Mouse (Mus musculus) MN1 (cell line): Measurements from ENCODE around the gene Akap13.

Experiments
- DNase-seq: peaks from one replicate; pipeline ENCODE4 v3.0.0-alpha.2; 2016; ENCODE audit warnings: low spot score

Akap13 gene

DNA sequence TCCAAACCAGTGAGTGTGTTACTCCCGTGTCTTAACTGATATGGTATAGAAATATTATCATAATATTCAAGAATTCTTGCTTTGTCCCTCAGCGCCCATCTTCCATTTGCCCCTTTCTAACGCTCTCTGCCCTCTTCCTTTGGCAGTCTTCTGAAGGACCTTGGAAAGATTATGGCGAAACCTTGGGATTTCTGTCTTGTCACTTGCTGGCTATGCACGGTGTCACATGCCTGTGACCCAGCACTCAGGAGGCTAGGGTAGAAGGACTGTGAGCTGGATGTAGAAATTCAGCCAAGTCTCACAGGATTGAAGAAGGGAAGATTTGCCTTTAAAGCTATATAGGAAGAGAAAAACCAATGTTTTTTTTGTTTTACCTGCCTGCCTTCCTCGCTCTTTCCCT is 212.2 kb downstream of the Akap13 start:
- DNase-seq, result no peak

DNA sequence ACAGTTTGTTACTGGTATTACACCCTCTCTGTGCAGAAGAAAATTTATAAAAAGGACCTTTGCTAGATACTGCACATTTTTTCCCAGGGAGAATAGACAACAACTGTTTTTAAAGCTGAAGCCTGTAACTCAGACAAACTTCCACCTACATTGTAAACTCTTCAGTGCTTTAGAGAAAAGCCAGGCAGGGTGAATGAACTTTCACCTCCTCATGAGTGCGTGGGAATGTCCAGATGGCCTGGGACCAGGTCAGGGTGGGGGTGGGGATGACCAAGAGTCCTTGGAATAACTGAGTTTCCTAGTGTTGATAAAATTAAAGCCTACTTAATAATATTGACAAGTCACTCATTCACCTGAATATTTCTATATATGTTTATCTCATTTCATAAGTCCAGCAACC is 213.1 kb downstream of the Akap13 start:
- no peak for DNase-seq

DNA sequence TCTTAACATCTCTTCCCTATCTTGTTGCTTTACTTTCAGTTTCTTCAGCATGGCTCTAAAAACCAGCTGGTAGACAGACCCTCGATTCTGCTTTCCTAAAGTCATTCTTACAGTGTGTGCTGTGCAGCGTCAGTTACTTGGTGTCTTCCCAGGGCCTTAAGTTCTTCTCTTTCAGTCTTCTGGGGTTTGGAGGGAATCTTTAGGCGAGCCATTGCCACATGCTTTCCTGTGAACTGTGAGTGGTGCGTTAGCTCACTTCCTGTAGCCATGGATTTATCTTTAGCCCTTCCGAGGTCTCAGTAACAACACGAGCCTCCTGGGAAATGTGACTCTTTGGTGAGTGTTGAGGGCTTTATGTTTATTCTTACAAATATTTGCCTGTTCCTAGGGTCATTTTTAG is 214.1 kb downstream of the Akap13 start:
- DNase-seq, result no peak

DNA sequence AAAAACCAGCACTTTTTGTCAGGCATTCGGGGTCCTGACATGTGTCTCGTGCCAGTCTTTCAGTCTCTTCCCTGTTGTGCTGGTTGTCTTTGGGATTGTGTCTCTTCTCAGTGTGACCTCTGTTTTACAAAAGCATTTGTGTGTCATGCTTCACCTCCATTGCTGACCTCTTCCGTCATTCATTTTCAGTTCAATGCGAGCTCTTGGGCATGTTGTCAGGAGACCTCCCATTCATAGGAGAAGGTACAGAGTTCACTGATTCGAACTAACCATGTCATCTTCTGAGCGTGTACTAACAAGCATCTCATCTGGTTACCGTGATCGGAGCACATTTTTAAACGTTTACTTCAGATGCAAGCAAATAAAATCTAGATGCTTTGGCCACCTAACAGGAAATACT is 224.3 kb downstream of the Akap13 start:
- no peak for DNase-seq

DNA sequence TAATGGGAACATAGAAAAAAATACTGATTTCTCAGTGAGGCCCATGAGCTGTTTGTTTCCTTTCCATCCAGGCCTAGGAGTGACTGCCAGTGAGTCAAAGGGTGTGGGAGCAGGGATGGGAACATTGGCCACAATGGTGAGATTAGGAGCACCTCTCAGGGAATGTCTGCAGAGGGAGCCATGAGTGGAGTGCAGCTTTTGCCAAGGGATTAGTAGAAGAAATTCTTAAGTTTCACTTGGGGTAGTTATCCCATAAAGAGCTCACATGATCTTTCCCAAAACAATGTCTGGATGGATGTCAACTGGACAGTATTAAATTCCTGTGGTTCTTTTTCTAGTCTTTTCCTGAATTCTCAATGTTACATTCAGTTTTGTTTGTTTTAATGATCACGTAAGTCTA is 227.6 kb downstream of the Akap13 start:
- DNase-seq, result no peak

DNA sequence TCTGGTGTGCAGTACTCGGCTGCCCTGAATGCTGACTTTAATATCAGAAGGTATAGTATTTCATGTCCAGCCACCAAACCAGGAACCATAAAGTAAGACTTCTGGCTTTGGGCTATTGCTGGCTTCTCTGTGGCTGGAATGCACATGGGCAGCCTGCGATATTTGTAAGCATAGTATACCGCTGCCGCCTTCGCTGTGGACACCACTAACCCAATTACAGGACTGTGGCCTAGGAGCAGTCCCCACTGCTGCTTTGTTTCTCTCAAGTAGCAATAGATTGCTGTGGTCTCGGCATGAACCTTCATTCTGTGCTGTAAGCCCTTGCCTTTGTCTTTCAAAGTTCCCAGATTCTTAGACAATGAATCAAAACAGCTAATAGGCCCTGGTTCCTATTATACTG is 228.1 kb downstream of the Akap13 start:
- DNase-seq, result no peak

DNA sequence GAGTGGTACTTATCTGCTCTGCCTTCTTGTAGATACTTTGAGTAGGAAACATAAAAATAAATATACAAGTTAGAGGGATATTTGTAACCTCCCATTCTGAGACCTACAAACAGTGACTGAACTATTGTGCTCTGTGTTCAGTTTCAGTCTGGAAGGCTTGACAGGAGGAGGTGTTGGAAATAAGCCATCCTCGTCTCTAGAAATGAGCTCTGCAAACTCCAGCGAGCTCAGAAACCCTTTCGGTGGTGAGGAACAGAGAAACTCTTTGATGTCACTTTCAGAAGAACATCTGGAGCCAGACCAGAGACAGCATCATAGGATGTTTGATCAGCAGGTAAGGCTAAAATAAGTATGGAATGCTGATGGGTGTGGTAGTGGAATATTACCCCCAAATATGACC is 229.6 kb downstream of the Akap13 start:
- no peak for DNase-seq

DNA sequence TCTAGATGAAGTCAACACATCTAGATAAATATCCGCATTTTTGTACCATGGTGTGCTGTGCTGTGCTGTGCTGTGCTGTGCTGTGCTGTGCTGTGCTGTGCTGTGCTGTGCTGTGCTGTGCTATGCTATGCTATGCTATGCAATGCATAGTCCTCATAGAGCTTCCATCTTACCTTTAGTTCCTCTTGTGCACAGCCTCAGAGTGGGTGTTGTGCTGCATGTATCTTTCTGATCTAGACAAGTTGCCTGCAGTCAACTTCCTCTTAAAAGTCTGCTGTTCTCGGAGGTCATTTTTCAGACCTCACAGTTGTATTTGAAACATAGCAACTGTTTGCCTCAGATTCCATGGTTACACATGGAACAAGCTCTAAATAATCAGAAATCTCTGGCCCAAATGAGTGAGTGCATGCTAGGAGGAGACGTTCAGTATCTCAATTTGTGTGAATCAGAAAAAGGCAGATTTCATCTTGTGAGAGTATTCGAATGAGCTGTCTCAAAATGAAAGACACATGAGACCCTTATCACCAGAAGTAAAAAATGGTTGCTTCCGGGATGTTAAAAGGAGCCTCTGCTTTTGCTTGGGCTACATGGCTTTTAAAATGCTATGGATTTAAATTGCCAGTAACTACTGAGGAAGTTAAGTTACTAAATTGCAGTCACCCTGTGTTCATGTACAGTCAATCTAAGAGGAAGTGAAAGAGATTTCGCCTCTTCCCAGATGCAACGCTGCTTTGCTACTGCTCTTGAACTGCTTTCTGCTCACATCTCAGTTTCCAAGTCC is 230.9 kb downstream of the Akap13 start:
- DNase-seq, result no peak

DNA sequence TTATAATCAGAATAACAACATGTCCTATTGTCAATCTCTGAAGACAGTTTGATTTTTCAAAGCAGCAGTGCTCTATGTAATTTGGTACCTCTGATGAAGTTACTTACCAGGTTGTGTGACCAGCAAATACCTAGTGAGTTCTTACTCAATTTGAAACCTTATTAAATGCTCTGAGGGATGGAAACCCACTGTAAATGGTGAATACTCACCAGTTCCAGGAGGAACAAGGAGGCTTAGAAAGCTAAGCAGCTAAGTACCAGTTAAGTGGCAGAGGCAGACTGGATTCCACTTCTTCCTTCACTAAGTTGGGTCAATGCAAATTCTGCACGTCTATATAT is 231.5 kb downstream of the Akap13 start:
- no peak for DNase-seq

DNA sequence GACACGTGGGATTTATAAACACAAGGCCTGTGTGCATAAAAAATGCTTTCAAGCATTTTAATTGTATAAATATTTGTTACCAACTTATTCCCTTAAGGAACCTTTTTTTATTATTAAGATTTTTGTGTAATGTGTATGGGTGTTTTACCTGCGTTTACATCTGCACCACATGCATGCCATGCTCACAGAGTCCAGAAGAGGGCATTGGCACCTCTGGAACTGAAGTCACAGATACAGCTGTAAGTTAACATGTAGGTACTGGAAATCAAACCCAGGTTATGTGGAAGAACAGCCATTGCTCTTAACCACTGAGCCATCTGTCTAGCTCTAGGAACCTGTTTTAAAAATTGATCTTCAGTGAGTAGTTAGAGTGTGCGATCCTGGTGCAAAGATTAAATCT is 232.8 kb downstream of the Akap13 start:
- DNase-seq, result no peak

DNA sequence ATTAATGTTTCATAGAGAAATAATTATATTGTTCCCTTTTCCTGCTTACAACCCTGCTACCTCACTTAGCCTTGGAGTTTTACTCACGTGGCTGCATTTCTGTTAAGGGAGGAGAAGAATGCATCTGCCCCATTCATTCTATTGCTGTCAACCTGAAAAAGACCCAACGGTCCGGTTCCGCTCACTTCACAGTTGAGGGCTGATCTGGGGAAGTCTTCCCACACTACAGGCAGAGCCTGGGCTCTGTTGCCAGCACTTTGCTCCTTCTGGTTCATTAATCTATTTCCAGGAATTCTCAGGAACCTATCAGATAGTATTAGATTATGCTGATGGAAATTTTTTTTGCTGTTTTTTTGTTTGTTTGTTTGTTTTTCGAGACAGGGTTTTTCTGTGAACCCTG is 239.4 kb downstream of the Akap13 start:
- DNase-seq, result no peak

DNA sequence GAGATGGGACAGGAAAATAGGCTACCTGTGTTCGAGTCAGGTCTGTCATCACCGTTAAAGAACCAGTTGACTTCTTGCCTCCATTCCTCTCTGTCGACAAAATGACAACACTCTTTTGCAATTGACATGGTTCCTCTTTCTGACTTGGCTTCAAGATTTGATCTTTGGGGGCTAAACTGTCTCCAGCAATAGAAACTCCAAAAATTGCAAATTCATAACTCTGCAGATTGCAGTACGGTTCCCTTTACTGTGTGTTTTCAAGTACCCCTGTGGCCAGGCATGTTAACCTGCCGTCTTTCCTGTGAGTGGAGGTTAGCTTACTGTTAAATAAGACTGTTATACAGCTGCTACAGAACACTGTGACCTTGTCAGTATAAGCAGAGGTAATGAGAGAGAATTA is 244.5 kb downstream of the Akap13 start:
- no peak for DNase-seq

DNA sequence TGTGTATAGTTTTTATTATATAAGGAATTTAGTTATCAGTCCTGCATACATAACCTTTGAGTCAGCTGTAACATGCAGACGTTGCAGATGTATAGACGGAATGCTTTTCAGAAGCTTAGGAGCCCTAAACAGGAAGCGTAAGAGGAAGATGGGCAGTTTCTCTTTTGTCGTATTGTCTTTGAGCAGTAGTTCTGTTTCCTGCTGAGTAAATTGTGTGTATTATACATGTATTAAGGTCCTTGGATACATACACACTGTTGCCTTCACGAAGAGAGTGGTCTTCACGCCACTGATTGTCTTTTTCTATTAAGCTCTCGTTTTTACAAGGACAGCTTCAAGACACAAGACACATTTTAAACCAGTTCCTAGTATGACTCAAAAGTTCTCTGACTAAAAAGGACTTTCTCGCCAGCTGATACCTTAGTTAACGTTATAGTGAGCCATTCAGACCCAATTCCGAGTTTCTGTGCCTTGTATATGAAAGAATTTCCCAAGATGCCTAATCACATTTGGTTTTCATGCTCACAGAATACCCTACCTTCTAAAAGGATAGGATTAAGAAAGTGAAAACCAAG is 245.5 kb downstream of the Akap13 start:
- no peak for DNase-seq

DNA sequence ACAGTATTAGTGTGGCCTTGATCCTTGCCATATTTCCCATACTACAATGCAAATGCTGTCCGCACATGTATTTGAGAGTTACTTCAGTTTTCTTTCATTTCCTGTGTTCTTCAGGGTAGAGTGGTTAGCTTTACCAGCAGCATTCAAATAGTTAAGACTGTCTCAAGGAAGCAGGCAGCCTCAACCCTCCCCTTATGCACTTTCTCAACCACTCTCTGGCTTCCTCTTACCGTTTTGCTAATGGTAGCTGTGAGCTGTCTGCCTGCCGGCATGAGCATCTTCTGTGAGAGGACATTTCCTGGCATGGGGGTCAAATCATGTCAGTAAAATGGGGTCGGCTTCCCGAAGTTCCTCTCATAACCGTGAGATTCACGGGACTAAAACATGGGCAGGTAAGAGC is 246.4 kb downstream of the Akap13 start:
- no peak for DNase-seq

DNA sequence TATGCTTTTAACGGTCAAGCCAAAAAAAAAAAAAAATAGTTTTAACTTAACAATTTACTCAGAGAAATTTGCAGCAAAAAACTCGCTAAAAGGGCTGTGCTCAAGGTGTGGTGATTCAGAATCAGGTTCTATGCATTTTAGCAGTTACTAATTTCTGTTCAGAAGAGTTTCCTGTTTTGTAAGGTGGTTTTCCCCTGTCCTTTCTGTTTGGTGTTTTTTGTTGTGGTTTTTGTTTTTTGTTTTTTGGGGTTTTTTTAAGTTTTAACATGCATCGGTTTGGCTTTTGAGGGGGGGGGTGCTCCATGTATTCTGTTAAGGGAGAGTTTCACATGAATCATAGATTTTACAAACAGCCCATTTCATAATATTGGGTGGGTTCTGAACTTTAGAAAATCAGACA is 247.0 kb downstream of the Akap13 start:
- no peak for DNase-seq

DNA sequence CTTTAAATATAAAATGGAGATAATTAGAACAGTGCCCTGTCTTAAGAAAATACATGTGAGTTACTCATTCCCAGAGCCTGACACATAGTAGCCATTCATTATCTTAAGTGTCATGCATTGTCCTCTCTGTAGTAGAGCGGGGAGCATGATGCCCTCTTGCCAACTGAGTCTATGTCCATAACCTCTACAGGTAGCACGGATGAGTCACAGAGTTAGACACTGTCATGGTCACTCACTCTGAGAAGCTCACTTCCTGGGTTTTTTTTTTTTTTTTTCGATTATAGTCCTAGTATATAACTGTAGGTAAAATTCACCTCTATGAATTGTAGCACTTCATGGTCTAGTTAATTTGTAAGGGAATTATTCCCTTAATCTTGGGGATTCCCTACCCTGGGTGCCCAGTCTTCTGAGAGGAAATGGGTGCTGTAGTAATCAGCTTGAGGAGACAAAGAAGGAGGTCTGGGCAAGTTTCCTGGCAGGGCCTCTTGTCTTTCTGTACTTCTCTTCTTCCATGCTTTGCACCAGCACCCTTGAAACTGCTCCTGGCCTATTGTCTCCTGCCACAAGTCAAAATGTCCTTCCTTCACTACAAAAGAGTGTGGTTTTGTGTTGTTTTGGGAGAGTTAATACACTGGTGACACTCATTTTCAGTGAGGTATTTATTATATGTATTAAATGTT is 247.8 kb downstream of the Akap13 start:
- DNase-seq, result no peak

DNA sequence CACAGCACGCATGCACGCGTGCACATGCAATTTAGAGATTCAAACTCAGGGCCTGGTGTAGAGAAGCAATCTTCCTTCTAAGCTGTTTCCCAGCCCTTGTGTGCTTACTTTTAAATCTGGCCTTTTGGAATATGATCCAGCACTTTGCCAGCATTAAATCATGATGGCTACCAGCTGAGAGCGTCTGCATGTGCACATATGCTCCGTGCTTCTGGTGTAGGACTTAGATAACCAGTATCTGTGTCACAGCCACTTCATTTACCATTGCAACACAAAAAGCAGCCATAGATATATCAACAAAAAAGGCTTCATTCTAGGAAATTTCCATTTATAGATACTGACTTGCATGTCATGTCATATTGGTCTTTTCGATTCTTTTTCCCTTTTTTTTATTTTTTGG is 249.5 kb downstream of the Akap13 start:
- DNase-seq, result no peak

DNA sequence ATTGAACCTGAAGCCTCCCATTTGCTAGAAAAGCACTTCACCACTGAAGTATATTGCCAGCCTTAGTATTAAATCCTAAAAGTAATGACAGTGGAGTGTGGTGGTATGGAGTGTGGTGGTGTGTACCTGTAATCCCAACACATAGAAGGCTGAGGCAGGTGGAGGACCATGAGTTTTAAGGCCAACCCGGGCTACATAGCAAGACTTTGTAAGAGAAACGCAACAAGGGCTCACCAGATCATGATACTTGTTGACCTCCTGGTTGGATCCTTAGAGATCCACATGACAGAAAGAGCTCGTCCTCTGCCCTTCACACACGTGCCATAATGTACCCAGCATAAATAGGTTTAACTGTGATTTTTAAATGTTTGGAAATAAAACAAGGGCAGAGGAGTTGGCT is 254.6 kb downstream of the Akap13 start:
- DNase-seq, result no peak

DNA sequence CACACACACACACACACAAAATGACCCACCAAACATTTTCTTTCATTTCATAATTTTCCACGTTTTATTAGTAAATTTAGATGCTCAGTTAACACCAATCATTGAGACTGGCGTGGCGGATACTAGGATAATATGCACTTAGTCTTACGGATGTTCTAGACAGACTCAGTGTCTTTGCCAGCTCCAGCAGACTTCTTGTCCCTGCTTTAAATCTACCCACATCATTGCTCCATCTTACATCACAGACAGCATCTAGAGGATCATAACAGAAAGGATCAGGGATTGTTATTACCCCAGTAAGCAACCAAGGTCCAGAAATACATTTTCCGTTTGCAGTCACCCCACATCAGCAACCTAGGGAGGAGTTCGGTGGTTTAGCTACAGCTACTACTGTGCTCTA is 255.6 kb downstream of the Akap13 start:
- DNase-seq, result no peak

DNA sequence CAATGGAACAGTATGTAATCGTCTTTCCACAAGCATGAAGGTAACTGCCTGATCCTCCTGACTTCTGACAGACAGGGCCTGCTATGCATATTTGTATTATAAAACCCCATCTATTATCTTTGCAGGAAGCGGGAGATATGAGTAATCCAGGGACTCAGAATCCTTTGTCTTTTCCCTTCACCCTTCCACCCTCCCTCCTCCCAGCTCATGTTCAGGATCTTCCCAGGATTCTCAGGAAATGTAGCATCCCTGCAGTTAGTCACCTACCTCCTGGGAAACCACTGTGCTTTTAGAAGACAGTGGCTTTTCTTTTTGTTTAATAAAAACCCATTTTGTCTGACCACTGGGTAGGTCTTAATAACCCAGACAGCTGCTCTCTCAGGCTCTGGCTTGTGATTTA is 256.1 kb downstream of the Akap13 start:
- DNase-seq, result no peak

DNA sequence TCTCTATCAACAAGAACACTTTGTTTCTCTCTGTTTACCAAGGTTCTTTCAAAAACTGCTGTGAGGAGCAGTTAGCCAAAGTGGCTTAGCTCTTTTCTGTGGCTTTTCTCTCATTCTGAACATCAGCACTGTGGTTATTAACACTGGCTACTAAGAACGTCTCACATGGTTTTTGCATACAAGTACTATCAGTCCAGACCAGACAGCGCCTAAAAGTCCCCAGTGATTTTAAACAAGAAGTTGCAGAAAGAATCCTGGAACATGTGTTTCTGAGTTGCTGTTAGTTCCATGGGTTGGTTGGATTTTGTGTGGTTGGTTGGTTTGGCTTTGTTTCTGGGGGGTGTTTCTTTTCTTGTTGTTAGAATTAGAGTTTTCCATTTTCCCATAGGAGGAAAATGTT is 257.5 kb downstream of the Akap13 start:
- DNase-seq, result no peak

DNA sequence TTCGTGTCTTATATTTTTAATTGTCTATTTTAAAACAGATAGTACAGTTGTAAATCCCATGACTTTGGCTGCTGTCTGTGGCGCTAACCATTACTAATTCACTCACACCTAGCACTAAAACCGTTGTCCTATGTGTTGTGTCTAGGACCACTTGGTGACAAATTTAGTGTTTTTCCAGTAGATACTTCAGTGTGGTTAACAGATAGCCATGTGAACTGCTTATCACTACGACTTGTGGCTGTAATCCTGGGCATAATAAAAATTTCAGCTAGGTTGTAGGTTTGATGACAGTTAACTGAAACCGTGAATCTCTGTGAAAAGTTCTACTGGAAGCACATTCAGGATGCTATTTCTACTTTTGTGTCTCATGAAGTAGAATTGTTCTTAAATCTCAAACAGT is 258.6 kb downstream of the Akap13 start:
- DNase-seq, result no peak

DNA sequence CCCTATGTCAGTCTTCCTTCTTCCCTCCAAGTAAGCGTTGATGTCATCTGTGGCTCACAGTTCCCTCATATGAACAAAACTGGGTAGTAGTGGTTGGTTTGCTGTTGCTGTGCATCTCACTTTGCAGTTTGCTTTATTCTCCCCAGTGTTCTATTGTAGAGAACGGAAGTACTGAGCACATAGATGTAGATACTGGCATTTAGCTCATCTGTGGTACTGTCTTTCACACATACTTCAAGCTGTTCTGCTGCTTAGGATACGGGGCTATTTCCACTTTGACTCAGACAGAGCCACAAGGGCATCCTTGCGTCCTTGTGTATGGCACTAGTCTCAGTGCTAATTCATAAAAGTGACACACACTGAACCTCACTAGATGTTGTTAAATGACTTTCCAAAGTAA is 259.7 kb downstream of the Akap13 start:
- no peak for DNase-seq

DNA sequence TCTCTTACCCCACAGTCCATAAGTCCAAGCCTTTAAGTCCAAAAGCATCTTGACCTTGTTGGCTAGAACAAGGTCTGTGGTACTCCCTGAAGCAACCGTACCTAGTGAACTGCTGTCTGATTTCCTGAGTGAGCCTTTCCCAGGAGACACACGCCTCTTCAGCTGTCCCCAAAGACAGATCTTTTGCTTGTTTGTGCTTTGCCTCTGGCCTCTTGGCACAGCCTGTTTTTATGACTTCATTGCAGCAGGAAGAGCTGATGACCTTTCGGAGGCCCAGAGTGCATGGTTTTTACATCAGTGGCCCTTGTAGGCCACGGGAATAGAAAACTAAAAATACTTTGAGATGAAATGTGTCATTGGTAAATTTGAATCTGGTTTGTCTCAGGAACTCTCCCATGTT is 260.6 kb downstream of the Akap13 start:
- no peak for DNase-seq
